Mouse (Mus musculus): ENCODE measurements around the gene Fuk. TPM values are rescaled to one million over a fixed set of nuclear protein-coding genes. Genes with fewer than 3 reads are reported as not detected.

Fuk gene
- 12.2 and 12.8 TPM in 2 replicates for polyA plus RNA-seq (2012; rRNA removed)

DNA sequence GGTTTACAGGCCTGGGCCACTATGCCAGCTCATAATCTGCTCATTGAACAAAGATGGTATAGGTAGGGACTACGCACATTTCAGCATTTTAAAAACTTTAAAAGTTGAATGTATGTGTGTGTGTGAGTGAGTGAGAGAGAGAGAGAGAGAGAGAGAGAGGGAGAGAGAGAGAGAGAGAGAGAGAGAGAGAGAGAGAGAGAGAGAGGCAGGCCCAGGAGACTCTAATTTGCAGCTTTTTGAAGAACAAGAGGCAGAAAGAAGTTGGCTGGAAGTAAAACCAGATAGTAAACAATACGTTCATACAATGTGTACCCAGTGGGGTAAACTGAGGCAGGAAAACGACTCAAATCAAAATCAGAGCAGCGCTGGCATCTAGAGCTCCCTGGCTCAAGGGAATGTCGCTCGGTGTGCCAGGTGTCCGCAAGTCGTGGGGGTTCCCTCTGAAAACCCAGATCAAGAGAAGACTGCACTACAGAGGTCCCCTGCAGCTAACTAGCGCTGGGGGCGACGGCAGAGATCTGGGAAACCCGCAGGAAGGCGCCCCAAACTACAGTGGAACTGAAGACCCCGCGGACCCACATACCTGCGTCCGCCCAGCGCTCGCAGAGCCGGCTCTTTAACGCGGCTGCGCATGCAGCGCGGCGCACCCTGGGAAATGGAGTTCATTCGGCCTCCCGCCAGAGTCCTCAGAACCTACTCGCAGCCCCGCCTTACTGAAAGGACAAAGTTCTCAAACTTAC is at the start of gene Fuk:
TSS of gene Fuk (minus strand) at position 650 of the 740 bp plus-strand sequence.

DNA sequence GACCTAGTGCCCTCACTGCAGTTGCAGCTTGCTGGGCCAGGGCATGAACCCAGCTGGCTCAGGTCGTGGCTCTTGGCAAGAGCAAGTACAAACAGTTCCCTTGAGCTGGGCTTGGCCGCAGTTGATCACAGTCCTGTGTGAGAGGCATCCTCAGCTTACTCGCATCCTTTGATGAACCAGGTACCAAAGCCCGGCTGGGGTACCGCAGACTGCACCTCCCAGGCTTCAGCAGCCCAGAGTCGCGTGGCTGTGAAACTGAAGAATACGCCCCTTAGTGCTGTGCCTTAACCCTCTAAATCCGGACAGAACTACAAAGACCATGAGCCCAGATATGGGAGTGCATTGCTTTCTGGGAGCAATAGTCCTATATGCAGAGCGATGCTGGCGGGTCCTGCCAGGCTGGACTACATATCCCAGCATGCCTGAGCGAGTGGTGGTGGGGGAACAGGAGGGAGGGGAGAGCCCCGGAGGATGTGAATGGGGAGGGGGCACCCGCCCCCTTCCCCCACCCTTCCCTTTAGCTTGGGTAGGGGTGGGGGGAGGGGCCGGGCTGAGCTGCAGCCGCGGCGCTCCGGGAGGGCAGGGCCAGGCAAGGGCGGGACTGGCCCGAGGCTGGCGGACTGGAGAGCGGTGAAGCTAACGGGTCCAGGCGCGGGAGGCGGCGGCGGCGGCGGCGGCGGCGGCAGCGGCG is 17.2 kb upstream of the Fuk start, which contains the start of gene St3gal2:
TSS of gene St3gal2 (plus strand) at position 582 of the 691 bp plus-strand sequence.

DNA sequence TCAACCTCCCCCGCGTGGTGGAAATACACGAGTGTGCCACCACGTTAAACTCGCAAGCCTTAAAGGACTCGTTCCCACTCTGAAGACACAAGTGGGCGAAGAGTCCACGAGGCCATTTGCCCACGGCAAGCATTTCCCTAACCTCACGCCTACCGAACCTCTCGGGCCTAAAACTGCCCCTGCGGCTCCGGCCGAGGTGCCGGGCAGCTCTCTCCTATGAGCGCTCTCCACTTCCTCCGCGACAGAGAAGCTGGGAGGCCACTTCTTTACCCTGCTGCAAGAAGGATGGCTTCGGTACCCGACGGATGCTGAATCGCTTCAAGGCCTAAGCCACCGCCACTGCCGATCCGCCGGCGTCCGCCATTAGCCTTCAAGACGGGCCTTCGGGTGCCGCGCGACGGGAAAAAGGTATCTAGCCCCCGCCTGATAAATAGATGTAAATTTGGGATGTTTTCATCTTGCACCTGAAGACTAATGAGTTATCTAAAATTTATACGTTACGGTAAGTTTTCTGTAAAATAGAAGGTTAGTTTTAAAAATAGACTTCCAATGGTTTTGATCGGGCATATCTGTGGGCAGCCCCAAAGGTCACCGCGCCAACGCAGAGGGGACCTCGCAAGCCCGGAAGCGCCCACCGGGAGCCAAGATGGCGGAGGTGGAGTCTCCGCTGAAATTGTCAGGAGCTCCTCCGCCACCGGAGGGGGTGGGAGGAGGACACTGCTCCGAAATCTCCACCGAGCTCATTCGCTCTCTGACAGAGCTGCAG is 55.7 kb downstream of the Fuk start, which contains the start of the genes Cog4 and Sf3b3:
TSS of gene Cog4 (plus strand) at position 196 of the 766 bp plus-strand sequence.
TSS of gene Sf3b3 (minus strand) at position 383 of the 766 bp plus-strand sequence.

Other genes with a start within 250 kb of the Fuk start
- 23.2 and 34.6 TPM in 2 replicates for gene Mtss1l, start 181.0 kb downstream of the Fuk start, polyA plus RNA-seq (2012; rRNA removed)
- gene Il34, start 96.6 kb downstream of the Fuk start, polyA plus RNA-seq (2012; rRNA removed) = 8.0 and 10.7 TPM in 2 replicates
- gene Cog4, start 55.9 kb downstream of the Fuk start, polyA plus RNA-seq (2012; rRNA removed) = 8.0 and 9.6 TPM in 2 replicates
- 5.5 and 8.7 TPM in 2 replicates for gene Sf3b3, start 55.7 kb downstream of the Fuk start, polyA plus RNA-seq (2012; rRNA removed)
- gene St3gal2, start 17.4 kb upstream of the Fuk start, polyA plus RNA-seq (2012; rRNA removed) = 6.4 and 10.0 TPM in 2 replicates
- 7.9 and 8.3 TPM in 2 replicates for gene Ddx19a, start 95.3 kb upstream of the Fuk start, polyA plus RNA-seq (2012; rRNA removed)
- 0.42 and 1.1 TPM in 2 replicates for gene Ddx19b, start 129.3 kb upstream of the Fuk start, polyA plus RNA-seq (2012; rRNA removed)
- 10.6 and 13.0 TPM in 2 replicates for gene Aars, start 130.7 kb upstream of the Fuk start, polyA plus RNA-seq (2012; rRNA removed)
- gene Exosc6, start 153.9 kb upstream of the Fuk start, polyA plus RNA-seq (2012; rRNA removed) = 7.4 and 26.5 TPM in 2 replicates
- gene Clec18a, start 189.9 kb upstream of the Fuk start, polyA plus RNA-seq (2012; rRNA removed) = not detected in 2 replicates
- 2.5 and 3.4 TPM in 2 replicates for gene Pdpr, start 192.1 kb upstream of the Fuk start, polyA plus RNA-seq (2012; rRNA removed)

All from stomach, adult 2 months (tissue).